Mouse (Mus musculus): ENCODE measurements around the gene Zfp523.

- TF ChIP-seq TAL1 (IDR thresholded peaks at IDR 0.05; ENCODE audit: low read length) (no peak), GATA1 (IDR thresholded peaks at IDR 0.05; ENCODE audit: low read length) (no peak)
These were observed 41.4 kb upstream of the Zfp523 start for GRCm38 (mm10) chr17:28135496-28135895.

All from erythroblast, embryonic 14.5 days (primary cell).